Mouse (Mus musculus): ENCODE measurements around the gene Fam71e1.
A peak's percentile ranks its signal among the peaks of the same experiment; 100 is the strongest.

DNA sequence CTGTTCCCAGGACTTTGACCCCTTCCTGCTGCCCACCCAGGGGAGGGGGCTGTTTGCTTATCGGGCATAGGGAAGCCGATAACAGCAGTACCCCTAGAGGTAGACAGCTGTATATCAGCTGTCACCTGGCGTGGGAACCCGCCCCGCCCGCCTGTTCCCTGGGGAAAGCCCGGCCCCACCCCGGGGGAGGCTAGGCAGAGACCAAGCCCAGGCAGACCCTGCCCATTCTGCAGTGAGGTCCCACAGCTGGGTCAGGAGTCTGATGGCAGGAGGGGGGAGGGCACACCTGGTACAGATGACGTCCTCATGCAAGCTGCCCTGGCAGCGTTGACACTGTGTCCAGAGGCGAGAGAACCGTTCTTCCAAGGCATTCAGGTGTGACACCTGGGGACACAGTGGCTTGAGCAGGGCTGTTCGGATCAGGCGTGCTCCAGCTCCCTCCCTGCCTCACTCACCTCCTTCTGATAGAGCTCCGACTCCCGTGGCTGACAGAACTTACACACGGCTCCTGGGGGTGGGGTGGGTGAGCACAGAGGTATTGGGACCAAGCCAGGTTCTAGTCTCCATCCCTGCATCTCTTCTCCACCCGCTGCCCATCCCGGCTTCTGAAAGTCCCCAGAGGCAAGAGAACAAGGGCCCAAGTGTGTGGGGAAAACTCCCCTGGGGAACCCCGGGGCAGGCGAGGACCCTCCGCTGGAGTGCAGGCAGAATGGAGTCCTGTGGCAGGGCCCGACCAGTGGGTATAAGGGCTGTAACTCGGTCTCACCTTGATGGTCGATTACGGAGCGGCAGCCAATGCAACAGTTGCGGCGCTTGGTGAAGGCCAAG, 36.8 kb downstream of the Fam71e1 start:
- TF ChIP-seq POLR2A (IDR thresholded peaks at IDR 0.05; ENCODE audit: low read depth, low read length) = peak; percentile 7; the same call in 1 of the 2 replicates
- TF ChIP-seq CTCF (IDR thresholded peaks at IDR 0.05; ENCODE audit: extremely low read depth, insufficient read depth, insufficient read length, insufficient replicate concordance) = no peak

Data from spleen, adult 2 months (tissue).